Mouse (Mus musculus): ENCODE results near the gene Ispd. TPM values are rescaled to one million over a fixed set of nuclear protein-coding genes. Genes with fewer than 3 reads are reported as not detected.
"Not testable (repeated sequence)": the region's sequence is repeated elsewhere in the genome, so short reads cannot be mapped to it uniquely, and the experiment has no call there.

Ispd gene
- polyA plus RNA-seq, 1 experiment from 2014 or later, result 12.1 TPM

- H3K9ac ChIP-seq (ENCODE audit: low read depth, low read length); DNase-seq (ENCODE audit: low spot score); H3K4me2 ChIP-seq (replicated peaks; ENCODE audit: low read depth, low read length); ATAC-seq (ENCODE audit: low FRiP score); H3K9me3 ChIP-seq (ENCODE audit: control insufficient read depth, low read length); H3K4me1 ChIP-seq (replicated peaks; ENCODE audit: control insufficient read depth, insufficient read depth, low read length); H3K27me3 ChIP-seq (ENCODE audit: control insufficient read depth, insufficient read depth, low read length); H3K36me3 ChIP-seq (ENCODE audit: control insufficient read depth, insufficient read depth, low read length); H3K4me3 ChIP-seq (ENCODE audit: low read depth, low read length); H3K27ac ChIP-seq (ENCODE audit: low read depth, low read length): not testable (repeated sequence)
- 93% methylated on average over 3 of the region's 4 CpGs for WGBS
Observed at GRCm38 (mm10) chr12:36376391-36376790, 4.9 kb upstream of the Ispd start.

- Histone ChIP-seq H3K27me3 (ENCODE audit: control insufficient read depth, insufficient read depth, low read length) (no peaks in the 10 kb centered on the region), H3K9ac (ENCODE audit: low read depth, low read length) (no peak overlapping the region), H3K4me2 (replicated peaks; ENCODE audit: low read depth, low read length) (no peak overlapping the region), H3K4me3 (ENCODE audit: low read depth, low read length) (no peak overlapping the region), H3K27ac (ENCODE audit: low read depth, low read length) (no peak overlapping the region), H3K36me3 (ENCODE audit: control insufficient read depth, insufficient read depth, low read length) (no peaks in the 10 kb centered on the region), H3K9me3 (ENCODE audit: control insufficient read depth, low read length) (no peaks in the 10 kb centered on the region), H3K4me1 (replicated peaks; ENCODE audit: control insufficient read depth, insufficient read depth, low read length) (0 out of 2 replicates have a peak, but pooled peaks cover 2% of the 10 kb centered on the region)
- DNase-seq (ENCODE audit: low spot score) (no peak), ATAC-seq (ENCODE audit: low FRiP score) (peak; percentile 10; the same call in 1 of the 2 replicates)
- 28% methylated on average over 3 of the region's 3 CpGs for WGBS
Observed at GRCm38 (mm10) chr12:36380254-36380653, 996 bp upstream of the Ispd start.

- Histone ChIP-seq H3K27me3 (ENCODE audit: control insufficient read depth, insufficient read depth, low read length) (no peaks in the 10 kb centered on the region), H3K4me3 (ENCODE audit: low read depth, low read length) (no peak overlapping the region), H3K27ac (ENCODE audit: low read depth, low read length) (no peak overlapping the region), H3K9me3 (ENCODE audit: control insufficient read depth, low read length) (no peaks in the 10 kb centered on the region), H3K36me3 (ENCODE audit: control insufficient read depth, insufficient read depth, low read length) (no peaks in the 10 kb centered on the region), H3K9ac (ENCODE audit: low read depth, low read length) (no peak overlapping the region), H3K4me1 (replicated peaks; ENCODE audit: control insufficient read depth, insufficient read depth, low read length) (0 out of 2 replicates have a peak, but pooled peaks cover 2% of the 10 kb centered on the region), H3K4me2 (replicated peaks; ENCODE audit: low read depth, low read length) (no peak overlapping the region)
- DNase-seq (ENCODE audit: low spot score), result peak; percentile 18
- 47% methylated on average over 5 of the region's 5 CpGs for WGBS
- no peak for ATAC-seq (ENCODE audit: low FRiP score)
Observed at GRCm38 (mm10) chr12:36380806-36381205, 444 bp upstream of the Ispd start.

- H3K36me3 ChIP-seq (ENCODE audit: control insufficient read depth, insufficient read depth, low read length), result no peaks in the 10 kb centered on the region
- WGBS, result 78% methylated on average over 6 of the region's 6 CpGs
- H3K27ac ChIP-seq (ENCODE audit: low read depth, low read length), result no peak overlapping the region
- H3K4me1 ChIP-seq (replicated peaks; ENCODE audit: control insufficient read depth, insufficient read depth, low read length), result no peaks in the 10 kb centered on the region
- no peaks in the 10 kb centered on the region for H3K9me3 ChIP-seq (ENCODE audit: control insufficient read depth, low read length)
- no peak overlapping the region for H3K4me2 ChIP-seq (replicated peaks; ENCODE audit: low read depth, low read length)
- H3K27me3 ChIP-seq (ENCODE audit: control insufficient read depth, insufficient read depth, low read length), result no peaks in the 10 kb centered on the region
- no peak overlapping the region for H3K4me3 ChIP-seq (ENCODE audit: low read depth, low read length)
- ATAC-seq (ENCODE audit: low FRiP score), result no peak
- no peak overlapping the region for H3K9ac ChIP-seq (ENCODE audit: low read depth, low read length)
- no peak for DNase-seq (ENCODE audit: low spot score)
Observed at GRCm38 (mm10) chr12:36385386-36385785, 4.1 kb downstream of the Ispd start.

GRCm38 (mm10) chr12:36386991-36387390 lies 5.7 kb downstream of the Ispd start:
- Histone ChIP-seq H3K4me1 (replicated peaks; ENCODE audit: control insufficient read depth, insufficient read depth, low read length) (no peaks in the 10 kb centered on the region), H3K27ac (ENCODE audit: low read depth, low read length) (no peak overlapping the region), H3K4me2 (replicated peaks; ENCODE audit: low read depth, low read length) (no peak overlapping the region), H3K9ac (ENCODE audit: low read depth, low read length) (no peak overlapping the region), H3K4me3 (ENCODE audit: low read depth, low read length) (no peak overlapping the region), H3K9me3 (ENCODE audit: control insufficient read depth, low read length) (no peaks in the 10 kb centered on the region), H3K36me3 (ENCODE audit: control insufficient read depth, insufficient read depth, low read length) (no peaks in the 10 kb centered on the region), H3K27me3 (ENCODE audit: control insufficient read depth, insufficient read depth, low read length) (no peaks in the 10 kb centered on the region)
- DNase-seq (ENCODE audit: low spot score), result no peak
- ATAC-seq (ENCODE audit: low FRiP score), result no peak
- WGBS, result 90% methylated on average over 4 of the region's 4 CpGs

- H3K9me3 ChIP-seq (ENCODE audit: control insufficient read depth, low read length), result no peaks in the 10 kb centered on the region
- WGBS, result 90% methylated on average over 2 of the region's 2 CpGs
- ATAC-seq (ENCODE audit: low FRiP score) (no peak), DNase-seq (ENCODE audit: low spot score) (no peak)
- no peak overlapping the region for H3K27ac ChIP-seq (ENCODE audit: low read depth, low read length)
- H3K27me3 ChIP-seq (ENCODE audit: control insufficient read depth, insufficient read depth, low read length), result no peaks in the 10 kb centered on the region
- no peak overlapping the region for H3K4me2 ChIP-seq (replicated peaks; ENCODE audit: low read depth, low read length)
- no peaks in the 10 kb centered on the region for H3K36me3 ChIP-seq (ENCODE audit: control insufficient read depth, insufficient read depth, low read length)
- H3K4me1 ChIP-seq (replicated peaks; ENCODE audit: control insufficient read depth, insufficient read depth, low read length), result no peaks in the 10 kb centered on the region
- no peak overlapping the region for H3K9ac ChIP-seq (ENCODE audit: low read depth, low read length)
- H3K4me3 ChIP-seq (ENCODE audit: low read depth, low read length), result no peak overlapping the region
Observed at GRCm38 (mm10) chr12:36395115-36395514, 13.9 kb downstream of the Ispd start.

- Histone ChIP-seq H3K4me2 (replicated peaks; ENCODE audit: low read depth, low read length) (no peak overlapping the region), H3K4me1 (replicated peaks; ENCODE audit: control insufficient read depth, insufficient read depth, low read length) (no peaks in the 10 kb centered on the region), H3K4me3 (ENCODE audit: low read depth, low read length) (no peak overlapping the region), H3K9me3 (ENCODE audit: control insufficient read depth, low read length) (no peaks in the 10 kb centered on the region), H3K36me3 (ENCODE audit: control insufficient read depth, insufficient read depth, low read length) (no peaks in the 10 kb centered on the region), H3K27ac (ENCODE audit: low read depth, low read length) (no peak overlapping the region), H3K9ac (ENCODE audit: low read depth, low read length) (no peak overlapping the region), H3K27me3 (ENCODE audit: control insufficient read depth, insufficient read depth, low read length) (no peaks in the 10 kb centered on the region)
- DNase-seq (ENCODE audit: low spot score), result no peak
- no peak for ATAC-seq (ENCODE audit: low FRiP score)
- WGBS, result 70% methylated on average over 10 of the region's 10 CpGs
Observed at GRCm38 (mm10) chr12:36423677-36424076, 42.4 kb downstream of the Ispd start.

- Histone ChIP-seq H3K36me3 (ENCODE audit: control insufficient read depth, insufficient read depth, low read length) (no peaks in the 10 kb centered on the region), H3K4me2 (replicated peaks; ENCODE audit: low read depth, low read length) (no peak overlapping the region), H3K27ac (ENCODE audit: low read depth, low read length) (no peak overlapping the region), H3K9me3 (ENCODE audit: control insufficient read depth, low read length) (no peaks in the 10 kb centered on the region), H3K4me3 (ENCODE audit: low read depth, low read length) (no peak overlapping the region), H3K4me1 (replicated peaks; ENCODE audit: control insufficient read depth, insufficient read depth, low read length) (no peaks in the 10 kb centered on the region), H3K9ac (ENCODE audit: low read depth, low read length) (no peak overlapping the region), H3K27me3 (ENCODE audit: control insufficient read depth, insufficient read depth, low read length) (no peaks in the 10 kb centered on the region)
- ATAC-seq (ENCODE audit: low FRiP score), result no peak
- no peak for DNase-seq (ENCODE audit: low spot score)
- WGBS, result 73% methylated on average over 7 of the region's 7 CpGs
Observed at GRCm38 (mm10) chr12:36425258-36425657, 44.0 kb downstream of the Ispd start.

GRCm38 (mm10) chr12:36426163-36427045 lies 45.2 kb downstream of the Ispd start:
- ATAC-seq (ENCODE audit: low FRiP score), result peak; percentile 35
- WGBS, result 57% methylated on average over 15 of the region's 15 CpGs
- DNase-seq (ENCODE audit: low spot score), result peak; percentile 11

More at GRCm38 (mm10) chr12:36426163-36427045, 45.2 kb downstream of the Ispd start:
- Histone ChIP-seq H3K36me3 (ENCODE audit: control insufficient read depth, insufficient read depth, low read length) (no peaks in the 10 kb centered on the region), H3K27me3 (ENCODE audit: control insufficient read depth, insufficient read depth, low read length) (no peaks in the 10 kb centered on the region), H3K4me2 (replicated peaks; ENCODE audit: low read depth, low read length) (no peak overlapping the region), H3K4me3 (ENCODE audit: low read depth, low read length) (no peak overlapping the region), H3K27ac (ENCODE audit: low read depth, low read length) (no peak overlapping the region), H3K4me1 (replicated peaks; ENCODE audit: control insufficient read depth, insufficient read depth, low read length) (no peaks in the 10 kb centered on the region), H3K9me3 (ENCODE audit: control insufficient read depth, low read length) (no peaks in the 10 kb centered on the region), H3K9ac (ENCODE audit: low read depth, low read length) (no peak overlapping the region)

Data from hindbrain, embryonic 11.5 days (tissue).